Mouse (Mus musculus) heart, postnatal 4 days (tissue): Measurements from ENCODE around the gene Nub1. TPM values are rescaled to one million over a fixed set of nuclear protein-coding genes. Genes with fewer than 3 reads are reported as not detected.

Experiments used
- DNase-seq: peaks from one replicate; pipeline ENCODE4 v3.0.0; 2021
- total RNA-seq, 2 experiments: library from RNA; stranded (reverse); gene quantifications; 2 replicates each; pipeline ENCODE4 v1.2.3; 2021

Gene Nub1
- total RNA-seq, 2 experiments from 2014 or later, result 24.5 to 24.6 TPM

DNA sequence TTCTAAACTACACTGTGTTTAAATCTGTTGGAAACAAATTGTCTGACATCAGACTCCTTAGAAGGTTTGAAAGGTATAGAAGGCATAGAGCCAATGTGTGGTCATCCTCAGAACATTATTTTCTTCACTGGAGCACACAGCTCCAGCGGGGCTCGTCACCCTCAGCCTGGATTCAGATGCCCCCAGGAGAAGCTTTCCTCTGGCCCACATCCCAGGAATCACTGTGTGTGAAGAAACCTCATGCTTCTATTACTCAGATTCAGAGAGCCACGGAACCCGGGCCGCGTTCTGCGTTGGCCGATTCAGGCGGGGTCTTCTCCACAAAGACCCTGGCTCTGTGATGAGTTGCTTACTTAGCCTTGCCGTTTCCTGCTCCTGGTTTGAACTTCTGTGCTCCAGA is 58.6 kb downstream of the Nub1 start:
- no peak for DNase-seq

DNA sequence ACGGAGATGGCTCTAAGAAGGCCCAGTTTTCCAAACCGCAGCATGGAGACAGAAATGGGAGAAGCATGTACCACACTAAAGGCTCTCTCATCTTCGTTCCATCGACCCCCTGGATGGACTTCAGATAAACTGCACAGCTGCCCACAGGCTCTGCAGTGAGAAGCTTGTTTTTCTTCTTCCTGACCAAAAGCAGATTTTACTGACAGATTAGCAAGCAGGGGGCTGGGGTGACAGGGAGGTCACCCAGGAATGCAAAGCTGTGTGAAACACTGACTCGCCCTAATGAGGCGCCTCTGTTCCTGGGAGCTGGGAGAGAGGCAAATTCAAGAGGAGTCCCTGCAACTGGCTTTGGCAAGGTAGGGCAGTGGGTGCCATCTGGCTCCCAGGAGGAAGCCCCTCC is 62.2 kb downstream of the Nub1 start:
- DNase-seq, result no peak

DNA sequence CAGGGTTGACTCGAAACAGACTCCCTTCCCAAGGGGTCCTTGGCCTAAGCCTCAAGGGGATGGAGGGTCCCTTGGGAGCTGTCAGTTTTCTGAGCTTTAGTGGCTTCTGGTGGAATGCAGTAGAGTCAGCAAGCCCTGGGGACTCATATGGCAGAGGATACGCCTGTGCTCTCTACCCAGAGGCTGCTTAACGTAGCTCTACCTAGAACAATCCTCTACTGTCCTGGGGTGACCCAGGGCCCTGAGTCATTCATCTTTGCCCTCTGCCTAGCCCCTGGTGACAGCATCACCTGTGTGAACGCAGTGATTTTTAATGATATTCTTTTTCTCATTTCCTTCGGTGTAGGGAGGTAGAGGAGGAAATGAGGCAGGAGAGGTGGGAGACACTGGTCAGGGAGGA is 64.4 kb downstream of the Nub1 start:
- no peak for DNase-seq

DNA sequence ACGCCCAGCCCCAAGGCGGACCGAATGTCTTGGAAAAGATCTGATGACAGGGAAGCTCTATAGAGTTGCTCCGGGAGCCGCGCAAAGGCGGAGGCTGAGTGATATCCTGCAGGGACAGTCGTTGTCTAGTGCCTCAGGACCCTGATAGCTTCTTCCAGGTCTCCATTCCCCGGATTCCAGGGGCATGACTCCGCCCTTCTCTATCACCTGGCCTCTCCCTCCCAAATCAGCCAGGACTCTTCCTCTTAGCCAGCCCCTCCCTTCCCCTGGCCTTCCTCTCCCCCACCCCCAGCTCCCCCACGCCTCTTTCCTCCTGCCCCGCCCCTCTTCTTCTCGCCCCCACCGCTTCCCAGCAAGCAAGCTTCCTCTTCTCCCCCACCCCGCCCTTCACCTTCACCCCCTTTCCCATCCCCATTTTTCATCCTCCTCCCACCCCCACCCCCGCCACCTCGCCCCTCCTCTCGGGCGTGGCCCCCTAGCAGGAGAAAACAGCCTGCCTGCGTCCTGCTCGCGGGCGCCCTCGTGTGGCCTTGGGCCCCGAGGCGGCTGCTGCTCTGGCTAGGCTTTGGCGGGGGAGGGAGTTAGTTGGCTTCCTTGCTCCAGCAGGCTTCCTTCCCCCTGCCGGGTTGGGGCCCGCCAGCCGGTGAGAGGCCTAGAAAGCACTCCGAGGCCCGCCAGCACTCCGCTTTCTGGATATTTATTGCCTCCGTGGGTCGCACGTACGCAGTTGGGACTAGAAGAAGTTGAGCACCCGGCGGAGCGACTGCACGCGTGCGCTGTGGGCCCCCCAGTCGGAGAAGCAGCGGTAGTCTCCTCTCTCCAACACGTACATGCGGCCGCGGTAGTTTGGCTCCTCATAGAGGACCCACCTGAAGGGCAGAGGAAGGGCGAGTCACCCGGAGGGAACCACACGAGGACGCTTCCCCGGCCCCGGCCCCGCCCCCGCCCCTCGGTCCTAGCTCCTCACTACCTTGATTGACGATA is 65.3 kb downstream of the Nub1 start:
- peak; percentile 94 for DNase-seq

DNA sequence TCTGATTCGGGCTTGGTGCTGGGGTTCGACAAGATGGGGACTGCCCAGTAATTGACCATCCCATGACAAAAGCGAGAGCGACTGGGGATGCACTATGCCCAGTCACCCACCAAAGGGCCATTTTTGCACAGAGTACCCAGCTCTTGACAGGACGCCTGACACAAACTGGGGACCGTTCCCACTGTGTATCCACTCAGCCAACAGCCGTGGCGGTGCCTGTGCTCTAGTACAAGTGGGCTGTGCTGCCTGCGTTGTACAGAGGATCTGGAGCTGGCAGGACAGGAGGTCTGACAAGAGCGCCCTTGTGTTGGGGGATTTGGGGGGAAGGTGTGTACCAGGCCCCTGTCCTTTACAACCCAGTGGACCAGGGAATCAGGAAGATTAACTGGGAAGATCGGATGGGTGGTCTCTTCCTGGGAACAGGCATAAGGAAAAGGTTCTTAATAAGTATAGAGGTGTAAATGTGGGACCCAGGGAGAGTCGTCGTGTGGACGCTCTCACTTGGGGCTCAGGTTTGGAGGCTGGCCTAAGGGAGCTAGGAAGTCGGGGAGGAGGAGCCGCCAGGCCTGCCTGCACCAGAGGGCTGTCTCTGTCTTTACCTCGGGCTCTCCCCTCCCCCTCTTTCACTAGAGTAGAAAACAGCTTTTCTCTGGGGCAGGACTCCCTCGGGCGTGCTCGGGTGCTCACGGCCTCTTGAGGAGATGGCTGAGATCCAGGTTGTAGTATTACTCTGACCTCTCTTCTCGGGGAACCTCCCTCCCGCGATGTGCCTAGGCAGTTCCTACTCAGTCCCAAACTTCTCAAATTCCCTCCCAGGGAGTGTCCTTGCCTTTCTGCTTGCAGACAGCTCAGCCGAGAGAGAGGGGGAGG is 66.2 kb downstream of the Nub1 start:
- peak; percentile 66 for DNase-seq

DNA sequence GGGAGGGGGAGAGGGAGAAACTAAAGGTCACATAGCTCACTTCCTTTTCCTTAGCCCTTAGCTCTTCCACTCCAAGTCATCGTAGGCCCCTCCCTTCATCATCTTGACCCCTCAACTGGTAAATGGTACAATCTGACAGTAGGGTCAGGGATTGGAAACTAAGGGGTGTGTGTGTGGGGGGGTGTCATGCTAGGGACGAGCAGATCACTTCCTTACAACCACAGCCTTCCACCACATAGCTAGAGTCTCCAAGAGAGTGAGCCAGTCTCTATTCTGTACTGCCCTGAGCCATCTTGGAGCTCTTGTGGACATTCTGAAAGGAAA is 66.8 kb downstream of the Nub1 start:
- no peak for DNase-seq

DNA sequence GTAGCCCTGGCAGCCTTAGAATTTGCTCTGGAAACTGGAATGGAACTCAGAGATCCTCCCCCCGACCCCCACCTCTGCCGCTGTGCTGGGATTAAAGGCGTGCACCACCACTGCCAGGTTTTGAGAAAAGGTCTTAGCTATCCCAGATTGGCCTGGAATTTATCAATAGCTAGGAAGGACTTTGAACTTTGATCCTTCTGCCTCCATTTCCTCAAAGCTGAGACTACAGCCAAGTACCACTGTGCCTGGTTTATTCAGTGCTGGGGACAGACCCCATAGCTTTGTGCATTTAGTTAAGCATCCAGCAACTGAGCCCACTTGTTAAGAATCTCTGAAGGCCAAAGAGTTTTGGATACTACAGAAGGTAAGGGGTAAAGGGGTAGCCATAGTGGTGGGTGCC is 71.6 kb downstream of the Nub1 start:
- DNase-seq, result no peak

DNA sequence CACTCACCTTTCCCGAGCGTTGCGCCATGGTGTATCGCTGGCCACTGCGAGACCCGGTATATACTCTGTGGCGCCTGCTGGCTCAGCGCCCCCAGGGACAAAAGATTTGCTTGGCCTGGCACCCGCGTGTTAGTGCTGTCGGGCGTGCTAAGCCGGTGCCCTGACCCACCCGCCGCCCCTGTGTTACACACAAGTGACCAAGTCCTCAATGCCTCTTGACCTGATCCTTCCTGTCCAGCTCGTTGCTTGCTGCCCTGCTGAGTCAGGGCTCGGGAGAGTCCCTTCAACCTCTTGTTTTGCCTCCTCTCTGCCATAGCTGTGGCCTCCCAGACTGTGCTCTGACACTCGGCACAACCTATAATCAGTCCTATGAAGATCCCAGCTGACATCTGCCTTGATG is 72.5 kb downstream of the Nub1 start, which contains the start of gene Crygn:
TSS of gene Crygn (minus strand) at position 193 of the 400 bp plus-strand sequence.
- DNase-seq, result no peak

Other genes with a start within 250 kb of the Nub1 start
- 100 to 1,000 TPM; 194 to 206 TPM for gene Fastk, start 240.2 kb upstream of the Nub1 start, total RNA-seq
- gene Tmub1, start 237.7 kb upstream of the Nub1 start, total RNA-seq, result 1 to 10 TPM; 8.5 to 8.7 TPM
- 10 to 100 TPM; 83.4 to 97.4 TPM for gene Agap3, start 233.4 kb upstream of the Nub1 start, total RNA-seq
- gene Gbx1, start 158.3 kb upstream of the Nub1 start, total RNA-seq, result not detected
- 10 to 100 TPM; 19.8 to 23.1 TPM for gene Asb10, start 144.6 kb upstream of the Nub1 start, total RNA-seq
- not detected for gene 4931409K22Rik, start 128.7 kb upstream of the Nub1 start, total RNA-seq
- 10 to 100 TPM; 47.4 to 49.3 TPM for gene Abcf2, start 108.1 kb upstream of the Nub1 start, total RNA-seq
- gene Chpf2, start 98.8 kb upstream of the Nub1 start, total RNA-seq, result 10 to 100 TPM; 19.9 to 21.6 TPM
- gene Smarcd3, start 61.1 kb upstream of the Nub1 start, total RNA-seq, result 10 to 100 TPM; 89.7 to 96.9 TPM
- gene Wdr86, start 45.2 kb downstream of the Nub1 start, total RNA-seq, result 1 to 10 TPM; 2.8 to 3.5 TPM
- gene Crygn, start 72.5 kb downstream of the Nub1 start, total RNA-seq, result not detected
- gene Rheb, start 157.1 kb downstream of the Nub1 start, total RNA-seq, result 100 to 1,000 TPM in 1 of 2 experiments, 10 to 100 TPM in 1; 99.3 to 100 TPM